Mouse (Mus musculus) kidney, adult 8-10 months (tissue): ENCODE results near the gene Nkain4.
A peak's percentile ranks its signal among the peaks of the same experiment; 100 is the strongest.

ENCODE experiments used
- DNase-seq, 2 experiments: peaks; one replicate each; pipeline ENCODE4 v3.0.0; 2022

The Nkain4 gene

DNA sequence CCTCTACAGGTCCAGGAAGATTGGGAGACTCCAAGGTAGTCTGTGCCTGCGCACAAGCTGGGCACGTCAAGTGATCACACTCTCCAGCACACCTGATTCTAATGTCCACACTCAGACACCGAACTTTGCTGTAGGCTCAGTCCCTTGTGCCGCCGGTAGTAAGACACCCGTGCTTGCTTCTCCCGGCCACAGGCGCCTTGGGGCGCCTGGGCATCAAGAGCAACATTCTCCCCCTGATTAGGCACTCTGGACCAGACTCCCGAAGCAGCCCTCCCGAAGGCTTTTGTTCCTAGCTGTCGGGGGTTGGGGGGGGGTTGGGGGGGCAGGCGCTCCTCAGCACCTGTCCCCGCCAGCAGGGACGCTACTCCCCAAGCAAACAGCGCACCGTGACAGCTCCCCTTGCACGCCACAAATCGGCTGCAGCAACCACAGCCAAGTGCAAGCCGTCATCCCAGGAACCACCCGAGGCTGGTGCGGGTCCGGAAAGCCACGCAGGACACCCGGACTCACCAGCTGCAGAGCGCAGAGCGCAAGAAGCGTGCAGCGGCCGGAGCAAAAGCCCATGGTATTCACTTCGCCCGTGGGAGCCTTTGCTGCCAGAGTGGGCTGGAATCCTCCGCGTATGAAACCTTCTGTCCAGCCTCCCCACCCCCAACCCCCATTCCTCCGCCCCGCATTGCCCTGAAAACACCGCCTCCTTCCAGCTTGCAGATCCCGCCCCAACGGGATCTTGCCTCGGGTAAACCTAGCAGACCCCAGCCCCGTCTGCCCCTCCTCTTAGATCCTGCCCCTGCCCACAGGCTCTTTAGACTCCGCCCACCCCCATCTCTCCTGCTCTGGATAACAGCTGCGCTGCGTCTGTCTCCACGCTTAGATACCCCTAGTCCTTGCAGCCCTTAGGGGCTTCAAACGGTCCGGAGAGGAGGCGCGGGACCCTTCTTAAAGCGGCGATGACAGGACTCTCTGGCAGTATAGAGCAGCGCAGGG, at the start of gene Nkain4:
Gene Nkain4, minus strand, starts transcription at position 639 of the 987 bp plus-strand sequence.
- DNase-seq: no peak

- DNase-seq: no peak
Observed at GRCm38 (mm10) chr2:180996905-180997304, 42.4 kb upstream of the Nkain4 start.

- peak; percentile 21 to 44 for DNase-seq
Observed at GRCm38 (mm10) chr2:180996436-180996835, 41.9 kb upstream of the Nkain4 start.

GRCm38 (mm10) chr2:180995457-180995856, 41.0 kb upstream of the Nkain4 start:
- no peak for DNase-seq

DNA sequence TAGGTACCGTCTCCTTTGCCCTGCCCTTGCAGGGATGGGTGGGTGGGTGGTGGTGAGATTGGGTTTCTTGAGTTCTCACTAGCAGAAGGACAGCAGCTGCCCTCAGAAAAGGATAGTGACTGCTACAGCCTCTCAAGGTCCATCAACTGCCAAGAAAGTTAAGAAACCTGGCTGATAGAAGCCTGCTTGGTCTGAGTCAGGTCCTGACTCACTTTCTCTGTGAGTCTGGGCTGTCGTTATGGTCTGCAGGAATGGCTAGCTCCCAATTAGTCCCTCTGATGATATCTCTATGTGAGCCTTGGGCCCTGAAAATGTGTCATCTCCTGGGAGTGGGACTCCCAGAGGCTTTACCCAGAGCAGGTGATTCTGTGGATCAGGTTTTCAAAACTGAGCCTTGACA, 39.9 kb upstream of the Nkain4 start:
- DNase-seq: no peak

GRCm38 (mm10) chr2:180990347-180990746, 35.8 kb upstream of the Nkain4 start:
- no peak for DNase-seq

DNA sequence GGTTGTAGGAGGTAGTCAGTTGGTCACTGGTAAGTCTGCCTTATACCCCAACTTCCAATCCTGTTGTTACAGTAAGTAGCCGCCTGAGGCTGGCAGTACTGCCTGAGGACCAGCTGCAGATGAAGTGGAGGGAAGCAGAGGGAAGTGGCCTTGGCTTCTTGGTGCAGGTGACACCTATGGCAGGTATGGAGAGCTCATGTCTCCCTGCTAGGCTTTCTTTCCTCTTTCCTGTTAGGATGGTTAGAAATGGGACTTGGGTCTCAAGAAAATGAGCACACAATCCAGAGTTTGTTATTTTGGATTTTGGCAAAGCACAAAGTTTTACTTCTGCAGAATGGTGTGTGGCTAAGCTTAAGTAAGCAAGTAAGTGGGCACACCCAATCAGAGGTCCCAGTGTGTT, 34.4 kb upstream of the Nkain4 start:
- no peak for DNase-seq

GRCm38 (mm10) chr2:180988347-180988913, 33.9 kb upstream of the Nkain4 start:
- DNase-seq: no peak

GRCm38 (mm10) chr2:180987432-180988030, 33.0 kb upstream of the Nkain4 start:
- no peak for DNase-seq

DNA sequence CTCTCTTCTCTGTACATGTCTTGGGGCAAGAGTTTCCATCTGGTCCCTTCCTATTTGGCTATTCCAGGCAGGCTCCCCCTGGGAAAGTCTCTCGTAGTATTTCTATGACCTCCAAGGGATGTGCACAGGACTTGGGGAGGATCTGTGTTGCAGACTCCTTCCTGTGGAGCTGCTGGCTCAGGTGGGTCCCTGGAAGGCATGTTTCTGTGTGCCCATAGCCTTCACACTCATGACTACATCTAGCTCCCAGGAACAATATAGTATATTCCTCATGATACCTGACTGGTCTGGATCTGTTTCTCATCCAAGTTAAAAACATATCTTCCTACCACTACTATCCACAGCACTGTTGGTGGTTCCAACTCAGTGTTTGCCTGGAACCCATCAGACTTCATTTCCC, 32.5 kb upstream of the Nkain4 start:
- no peak for DNase-seq

- no peak for DNase-seq
Observed at GRCm38 (mm10) chr2:180986449-180986848, 31.9 kb upstream of the Nkain4 start, which contains the start of gene Col20a1. TSS of gene Col20a1 (plus strand) at chr2:180986535.

GRCm38 (mm10) chr2:180985635-180986034, 31.1 kb upstream of the Nkain4 start:
- DNase-seq: no peak

GRCm38 (mm10) chr2:180981133-180981532, 26.6 kb upstream of the Nkain4 start:
- DNase-seq: peak; percentile 61 to 66

GRCm38 (mm10) chr2:180967010-180967763, 12.7 kb upstream of the Nkain4 start, which contains the start of gene Arfgap1:
TSS of gene Arfgap1 (plus strand) at chr2:180967225.
- DNase-seq: peak; percentile 89 to 92

DNA sequence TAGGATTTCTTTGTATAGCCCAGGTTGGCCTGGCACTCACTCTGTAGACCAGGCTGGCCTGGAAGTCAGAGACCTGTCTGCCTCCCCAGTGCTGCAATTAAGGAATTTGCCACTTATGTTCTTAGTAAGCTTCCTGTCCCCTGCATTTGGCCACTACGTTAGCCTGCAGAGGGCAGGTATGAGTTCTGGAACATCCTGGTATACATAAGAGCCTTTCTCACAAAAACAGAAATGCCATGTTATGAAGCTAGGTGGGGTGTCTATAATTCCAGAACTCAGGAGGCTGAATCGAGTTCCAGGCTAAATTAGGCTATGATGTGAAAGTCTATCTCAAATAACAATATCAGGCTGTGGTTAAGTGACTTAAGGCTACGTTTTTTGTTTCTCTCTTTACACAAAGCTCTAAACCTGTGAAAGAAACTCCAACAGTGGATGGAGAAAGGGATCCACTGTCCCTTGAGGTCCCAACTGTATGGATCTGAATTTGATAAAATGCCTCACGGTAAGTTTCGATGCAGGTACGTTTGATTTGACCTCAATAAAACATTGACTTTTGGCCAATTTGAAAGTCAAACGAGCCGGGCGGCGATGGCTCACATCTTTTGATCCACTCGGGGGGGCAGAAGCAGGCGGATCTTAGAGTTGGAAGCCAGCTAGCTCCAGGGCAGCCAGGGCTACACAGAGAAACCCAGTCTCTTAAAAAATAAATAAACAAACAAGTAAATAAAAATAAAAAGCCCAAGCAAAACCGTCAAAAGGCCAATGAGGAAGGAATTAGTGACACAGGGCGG, 11.8 kb upstream of the Nkain4 start:
- DNase-seq: peak in 1 of 2 experiments; percentile 21

DNA sequence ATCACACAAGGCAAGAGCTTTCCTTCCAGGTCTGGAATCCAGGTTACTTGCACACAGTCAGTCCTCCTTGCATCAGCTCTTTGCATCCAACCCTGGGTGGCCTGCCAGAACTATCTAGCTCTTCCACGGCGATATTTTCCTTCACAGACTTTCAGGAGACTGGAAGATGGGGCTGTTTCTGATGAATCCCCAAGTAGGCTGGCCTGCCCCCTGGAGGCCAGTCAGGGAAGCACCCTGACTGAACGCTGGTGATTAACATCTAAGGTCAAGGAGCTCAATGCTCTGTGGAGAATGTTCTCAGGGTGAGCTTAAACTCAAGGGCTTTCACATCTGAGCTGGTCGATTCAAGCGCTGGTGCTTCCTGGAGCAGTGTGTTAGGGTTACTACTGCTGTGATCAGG, 9.5 kb upstream of the Nkain4 start:
- DNase-seq: peak; percentile 49 to 80

- DNase-seq: peak; percentile 36 to 38
Observed at GRCm38 (mm10) chr2:180962616-180963308, 8.3 kb upstream of the Nkain4 start.

GRCm38 (mm10) chr2:180960187-180960586, 5.7 kb upstream of the Nkain4 start:
- no peak for DNase-seq

GRCm38 (mm10) chr2:180959605-180960004, 5.1 kb upstream of the Nkain4 start:
- DNase-seq: no peak

- no peak for DNase-seq
Observed at GRCm38 (mm10) chr2:180953638-180954037, 861 bp downstream of the Nkain4 start.

- no peak for DNase-seq
Observed at GRCm38 (mm10) chr2:180952731-180953171, 1.7 kb downstream of the Nkain4 start.
